Mouse (Mus musculus): ENCODE measurements around the gene Utrn.

DNA sequence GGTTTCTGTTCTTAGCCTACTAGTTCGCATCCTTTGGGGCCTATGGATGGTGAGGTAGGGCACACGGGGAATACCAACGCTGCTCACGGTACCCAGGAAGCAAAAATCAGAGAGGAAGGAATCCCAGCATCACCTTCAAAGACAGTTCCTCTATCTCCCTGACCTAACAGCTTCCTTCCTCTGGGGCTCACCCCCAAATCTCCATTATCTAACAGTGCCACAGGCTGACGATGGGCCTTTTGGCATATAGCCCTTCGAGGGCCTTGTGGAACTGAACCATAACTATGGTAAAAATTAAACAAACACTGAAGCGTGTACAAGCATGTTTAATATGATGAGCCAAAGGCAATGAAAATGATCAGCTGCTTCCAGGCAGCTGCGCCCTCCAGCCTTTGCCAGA lies 37.0 kb downstream of the Utrn start:
- no peak for TF ChIP-seq EP300 (IDR thresholded peaks at IDR 0.05)
- TF ChIP-seq CTCF (IDR thresholded peaks at IDR 0.05): no peak

All from lung, postnatal 0 days (tissue).